10 mouse cellular contexts compared by ENCODE assay signal in the genomic region with DNA sequence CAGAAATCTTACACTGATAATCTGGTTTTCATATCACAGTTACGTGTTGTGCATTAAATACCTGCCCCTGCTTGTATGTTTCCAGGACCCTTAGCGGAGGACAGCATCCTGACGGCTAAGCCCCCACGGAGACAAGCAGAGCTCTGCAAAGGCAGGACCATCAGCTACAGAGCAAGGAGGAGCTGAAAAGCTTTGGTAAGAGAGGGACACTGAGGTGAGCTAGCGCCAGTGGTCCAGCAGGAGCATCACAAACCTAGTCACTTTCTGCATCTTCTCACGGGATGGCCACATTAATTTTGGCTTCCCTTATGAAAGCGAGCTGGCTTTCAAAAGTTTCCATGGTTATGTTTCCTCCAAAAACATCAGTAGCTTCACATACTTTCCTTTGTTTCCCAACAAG. TPM values are rescaled to one million over a fixed set of nuclear protein-coding genes. Genes with fewer than 3 reads are reported as not detected.
DNase-seq lines count a peak whose midpoint lies in the region; ATAC-seq and TF ChIP-seq lines count a peak whose summit lies in the region.
"Had no signal": no experiment of that assay in that cellular context is flagged by ENCODE, and none has a peak within 500 bp of the region (broad histone marks: within the 10 kb centered on the region; RNA-seq: fewer than 3 reads in every experiment).

No protein-coding gene starts in this region.

- no peaks in the 10 kb centered on the region for H3K36me3 ChIP-seq in hindbrain, embryonic 10.5 days
- H3K36me3 ChIP-seq in midbrain, embryonic 10.5 days, result no peaks in the 10 kb centered on the region

- no peak for TF ChIP-seq CTCF in cerebellum, adult 2 months (IDR thresholded peaks at IDR 0.05; ENCODE audit: borderline replicate concordance, insufficient read depth, low read depth, low read length)
- TF ChIP-seq CTCF in bone marrow, adult 2 months (IDR thresholded peaks at IDR 0.05; ENCODE audit: control insufficient read depth, insufficient read depth, low read length), result no peak

- WGBS in cerebellum, adult 2 months, result under 1% methylated on average over 7 of the region's 7 CpGs
- 5% methylated on average over 7 of the region's 7 CpGs for WGBS in bone marrow, adult 2 months
- 3% methylated on average over 7 of the region's 7 CpGs for WGBS in hindbrain, embryonic 10.5 days
- WGBS in midbrain, embryonic 10.5 days, result 3% methylated on average over 7 of the region's 7 CpGs

- ATAC-seq in erythroblast, adult 5-6 weeks (replicated peaks; ENCODE audit: low FRiP score, poor library complexity, severe bottlenecking), result no peak

- H3K9me3 ChIP-seq in hindbrain, embryonic 10.5 days, result peaks cover 8% of the 10 kb centered on the region
- H3K9me3 ChIP-seq in midbrain, embryonic 10.5 days (replicated peaks), result peaks cover 9% of the 10 kb centered on the region

- no peaks in the 10 kb centered on the region for H3K27me3 ChIP-seq in cerebellum, adult 2 months (ENCODE audit: control insufficient read depth, insufficient read depth, low read length)
- no peaks in the 10 kb centered on the region for H3K27me3 ChIP-seq in hindbrain, embryonic 10.5 days (ENCODE audit: insufficient read depth, poor library complexity, severe bottlenecking)
- no peaks in the 10 kb centered on the region for H3K27me3 ChIP-seq in midbrain, embryonic 10.5 days (ENCODE audit: low read depth, poor library complexity, severe bottlenecking)

- peak overlapping the region; percentile 48 for H3K4me3 ChIP-seq in cerebellum, adult 2 months (replicated peaks; ENCODE audit: insufficient read depth, low read depth, low read length)
- peak overlapping the region; percentile 35 for H3K4me3 ChIP-seq in bone marrow, adult 2 months (replicated peaks; ENCODE audit: control insufficient read depth, low read depth, low read length)
- H3K4me3 ChIP-seq in hindbrain, embryonic 10.5 days, result peak overlapping the region; percentile 54
- peak overlapping the region; percentile 60 for H3K4me3 ChIP-seq in midbrain, embryonic 10.5 days

- TF ChIP-seq POLR2A in cerebellum, adult 2 months (IDR thresholded peaks at IDR 0.05; ENCODE audit: borderline replicate concordance, insufficient read depth, low read length), result no peak
- TF ChIP-seq POLR2A in bone marrow, adult 2 months (IDR thresholded peaks at IDR 0.05; ENCODE audit: borderline replicate concordance, control insufficient read depth, low read depth, low read length), result no peak

- no peak for DNase-seq in cerebellum, adult 2 months
- no peak for DNase-seq in cerebellum, postnatal 25 days
- DNase-seq in hindbrain, embryonic 10.5 days (ENCODE audit: low spot score), result peak; percentile 20
- DNase-seq in midbrain, embryonic 10.5 days (ENCODE audit: low spot score), result peak; percentile 37
- DNase-seq in layer of hippocampus, postnatal 25 days (ENCODE audit: extremely low spot score in 1 of 2, low spot score in 1 of 2), result no peak
- no peak for DNase-seq in cerebellum, adult 11 months

- H3K4me1 ChIP-seq in cerebellum, adult 2 months (ENCODE audit: control insufficient read depth, insufficient read depth, low read length), result no peaks in the 10 kb centered on the region
- no peaks in the 10 kb centered on the region; the same call in 1 of the 2 replicates for H3K4me1 ChIP-seq in bone marrow, adult 2 months (ENCODE audit: control insufficient read depth, insufficient read depth, low read length)
- H3K4me1 ChIP-seq in hindbrain, embryonic 10.5 days (replicated peaks), result peaks cover 8% of the 10 kb centered on the region; the same call in 1 of the 2 replicates
- H3K4me1 ChIP-seq in midbrain, embryonic 10.5 days, result peaks cover 11% of the 10 kb centered on the region

- no peak overlapping the region for H3K27ac ChIP-seq in cerebellum, adult 2 months (ENCODE audit: insufficient read depth, low read length)
- no peak overlapping the region for H3K27ac ChIP-seq in bone marrow, adult 2 months (ENCODE audit: control insufficient read depth, insufficient read depth, low read depth, low read length, poor library complexity)
- H3K27ac ChIP-seq in hindbrain, embryonic 10.5 days, result peak overlapping the region; percentile 66
- peak overlapping the region; percentile 67; the same call in 1 of the 2 replicates for H3K27ac ChIP-seq in midbrain, embryonic 10.5 days (replicated peaks)

RNA-seq across cellular contexts. Expression of gene Pglyrp1, which starts 1.7 kb away (rescaled TPM):
- polyA plus RNA-seq in cerebellum, adult 2 months (2012; rRNA removed), result 17.3 TPM in 2 replicates
- 72.2 and 201 TPM in 2 replicates for polyA plus RNA-seq in bone marrow, adult 2 months (2011; ENCODE audit: insufficient read depth, insufficient read length, low replicate concordance, missing spikeins)
- 1.0 and 1.5 TPM in 2 replicates for polyA plus RNA-seq in hindbrain, embryonic 10.5 days (2016; fragmentation: Nextera tagmentation; extraction: Ambion mirVana)
- polyA plus RNA-seq in midbrain, embryonic 10.5 days (2016; fragmentation: Nextera tagmentation; extraction: Ambion mirVana), result 1.6 and 1.7 TPM in 2 replicates
- total RNA-seq in erythroblast, adult 5-6 weeks (2015; ENCODE audit: low replicate concordance), result 330 and 397 TPM in 2 replicates
- total RNA-seq in erythroblast, adult 5-6 weeks (2017; ENCODE audit: low replicate concordance), result 26.8 and 56.7 TPM in 2 replicates
- total RNA-seq in layer of hippocampus, postnatal 25 days (2021), result 10 to 100 TPM in 1 of 2 experiments, 1 to 10 TPM in 1; 8.6 to 17.9 TPM

RNA-seq across cellular contexts. Expression of gene Mill2, which starts 33.0 kb away (rescaled TPM):
- 2.0 and 2.1 TPM in 2 replicates for polyA plus RNA-seq in cerebellum, adult 2 months (2012; rRNA removed)
- polyA plus RNA-seq in bone marrow, adult 2 months (2011; ENCODE audit: insufficient read depth, insufficient read length, low replicate concordance, missing spikeins), result 1.5 and 3.6 TPM in 2 replicates
- polyA plus RNA-seq in hindbrain, embryonic 10.5 days (2016; fragmentation: Nextera tagmentation; extraction: Ambion mirVana), result 0.26 and 0.31 TPM in 2 replicates
- 0.14 and 0.30 TPM in 2 replicates for polyA plus RNA-seq in midbrain, embryonic 10.5 days (2016; fragmentation: Nextera tagmentation; extraction: Ambion mirVana)
- not detected in 2 replicates for total RNA-seq in erythroblast, adult 5-6 weeks (2015; ENCODE audit: low replicate concordance)
- 0.42 TPM in 1 of 2 replicates, not detected in the other for total RNA-seq in erythroblast, adult 5-6 weeks (2017; ENCODE audit: low replicate concordance)
- total RNA-seq in layer of hippocampus, postnatal 25 days (2021), result 1 to 10 TPM; 1.9 to 2.2 TPM

RNA-seq across cellular contexts. Expression of gene Ccdc61, which starts 37.4 kb away (rescaled TPM):
- polyA plus RNA-seq in cerebellum, adult 2 months (2012; rRNA removed), result 16.3 and 17.6 TPM in 2 replicates
- 18.7 and 40.4 TPM in 2 replicates for polyA plus RNA-seq in bone marrow, adult 2 months (2011; ENCODE audit: insufficient read depth, insufficient read length, low replicate concordance, missing spikeins)
- polyA plus RNA-seq in hindbrain, embryonic 10.5 days (2016; fragmentation: Nextera tagmentation; extraction: Ambion mirVana), result 36.8 and 39.2 TPM in 2 replicates
- 38.5 and 38.7 TPM in 2 replicates for polyA plus RNA-seq in midbrain, embryonic 10.5 days (2016; fragmentation: Nextera tagmentation; extraction: Ambion mirVana)
- total RNA-seq in erythroblast, adult 5-6 weeks (2015; ENCODE audit: low replicate concordance), result 5.2 TPM in 1 of 2 replicates, not detected in the other
- 5.8 and 16.9 TPM in 2 replicates for total RNA-seq in erythroblast, adult 5-6 weeks (2017; ENCODE audit: low replicate concordance)
- total RNA-seq in layer of hippocampus, postnatal 25 days (2021), result 10 to 100 TPM in 1 of 2 experiments, 1 to 10 TPM in 1; 9.5 to 13.5 TPM

RNA-seq across cellular contexts. Expression of gene Psg17, which starts 51.4 kb away (rescaled TPM):
- polyA plus RNA-seq in cerebellum, adult 2 months (2012; rRNA removed), result 0.15 TPM in 1 of 2 replicates, not detected in the other
- not detected in 2 replicates for polyA plus RNA-seq in bone marrow, adult 2 months (2011; ENCODE audit: insufficient read depth, insufficient read length, low replicate concordance, missing spikeins)
- polyA plus RNA-seq in hindbrain, embryonic 10.5 days (2016; fragmentation: Nextera tagmentation; extraction: Ambion mirVana), result not detected in 2 replicates
- not detected in 2 replicates for polyA plus RNA-seq in midbrain, embryonic 10.5 days (2016; fragmentation: Nextera tagmentation; extraction: Ambion mirVana)
- total RNA-seq in erythroblast, adult 5-6 weeks (2015; ENCODE audit: low replicate concordance), result not detected in 2 replicates
- not detected in 2 replicates for total RNA-seq in erythroblast, adult 5-6 weeks (2017; ENCODE audit: low replicate concordance)
- not detected for total RNA-seq in layer of hippocampus, postnatal 25 days (2021)
- total RNA-seq: adrenal gland, postnatal 10 days; hematopoietic stem cell, adult 5-6 weeks had no signal

RNA-seq across cellular contexts. Expression of gene Nova2, which starts 52.9 kb away (rescaled TPM):
- 12.8 and 14.5 TPM in 2 replicates for polyA plus RNA-seq in cerebellum, adult 2 months (2012; rRNA removed)
- polyA plus RNA-seq in bone marrow, adult 2 months (2011; ENCODE audit: insufficient read depth, insufficient read length, low replicate concordance, missing spikeins), result 0.16 and 0.35 TPM in 2 replicates
- 3.5 and 7.3 TPM in 2 replicates for polyA plus RNA-seq in hindbrain, embryonic 10.5 days (2016; fragmentation: Nextera tagmentation; extraction: Ambion mirVana)
- polyA plus RNA-seq in midbrain, embryonic 10.5 days (2016; fragmentation: Nextera tagmentation; extraction: Ambion mirVana), result 3.9 and 6.2 TPM in 2 replicates
- total RNA-seq in erythroblast, adult 5-6 weeks (2015; ENCODE audit: low replicate concordance), result not detected in 2 replicates
- total RNA-seq in erythroblast, adult 5-6 weeks (2017; ENCODE audit: low replicate concordance), result not detected in 2 replicates
- 10 to 100 TPM; 69.2 to 93.3 TPM for total RNA-seq in layer of hippocampus, postnatal 25 days (2021)

Comparison
In these comparisons a context has a peak if more than half of its experiments do, and no peak if none do; other contexts are left out.
1. DNase-seq: peak in hindbrain, embryonic 10.5 days (single experiment) and midbrain, embryonic 10.5 days (single experiment); none in cerebellum, adult 2 months (0 of 2), cerebellum, postnatal 25 days (0 of 2), layer of hippocampus, postnatal 25 days (0 of 2) and cerebellum, adult 11 months (single experiment).
2. H3K27ac ChIP-seq: peak in hindbrain, embryonic 10.5 days (single experiment) and midbrain, embryonic 10.5 days (single experiment); none in cerebellum, adult 2 months (single experiment) and bone marrow, adult 2 months (single experiment).
3. Peak in every context shown above with its lines, with median percentiles within 50 percentile points of each other: H3K4me3 ChIP-seq.